Mouse (Mus musculus) bone marrow, adult 2 months (tissue): ENCODE measurements around the gene Bves.

ENCODE experiments used
- CTCF ChIP-seq: fragments of 200-500 bp; IDR thresholded peaks from 2 replicates; pipeline ENCODE4 v1.5.1; 2011; ENCODE audit warnings: low read length, control low read depth; ENCODE audit not compliant: control insufficient read depth, insufficient read depth
- POLR2A ChIP-seq: fragments of 200-500 bp; IDR thresholded peaks from 2 replicates; pipeline ENCODE4 v1.6.1; 2011; ENCODE audit warnings: low read depth, mild to moderate bottlenecking, control low read depth, low read length, borderline replicate concordance; ENCODE audit not compliant: control insufficient read depth

DNA sequence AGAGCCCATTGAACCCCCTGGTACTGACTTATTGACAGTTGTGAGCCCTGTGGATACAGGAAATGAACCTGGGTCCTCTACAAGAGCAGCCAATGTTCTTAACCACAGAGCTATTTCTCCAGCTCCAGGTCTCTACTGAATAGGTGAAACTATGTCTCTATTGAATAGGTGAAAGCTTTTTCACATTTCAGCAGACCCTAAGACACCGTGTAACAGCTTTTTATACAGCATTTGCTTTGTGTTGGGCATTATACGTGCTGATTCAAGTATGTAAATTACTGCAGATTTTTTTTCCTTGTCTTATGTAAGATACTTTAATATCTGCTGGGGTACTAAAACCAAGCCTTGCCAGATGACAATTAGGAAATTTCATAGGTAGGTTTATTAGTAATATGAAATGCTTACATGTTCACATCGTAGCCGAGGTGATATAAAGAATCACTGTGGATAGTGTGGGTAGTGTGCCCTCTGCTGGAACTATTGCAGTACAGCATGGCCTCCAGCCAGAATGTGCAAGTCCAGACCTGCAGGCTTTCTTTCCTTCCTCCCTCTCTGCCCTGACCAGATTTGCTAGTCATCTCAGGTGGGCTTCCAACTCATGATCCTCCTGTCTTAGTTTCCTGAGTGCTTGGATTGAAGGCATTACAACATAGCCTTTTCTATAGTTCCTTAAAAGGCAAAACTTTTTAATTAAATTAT is 37.6 kb downstream of the Bves start:
- TF ChIP-seq CTCF (peak; percentile 67), POLR2A (no peak)
